Mouse (Mus musculus): ENCODE measurements around the gene Fmr1. TPM values are rescaled to one million over a fixed set of nuclear protein-coding genes. Genes with fewer than 3 reads are reported as not detected.
"Not testable (repeated sequence)": the region's sequence is repeated elsewhere in the genome, so short reads cannot be mapped to it uniquely, and the experiment has no call there.

The Fmr1 gene
- polyA plus RNA-seq (2016; fragmentation: Nextera tagmentation; extraction: Ambion mirVana), result 61.0 and 62.7 TPM in 2 replicates

DNA sequence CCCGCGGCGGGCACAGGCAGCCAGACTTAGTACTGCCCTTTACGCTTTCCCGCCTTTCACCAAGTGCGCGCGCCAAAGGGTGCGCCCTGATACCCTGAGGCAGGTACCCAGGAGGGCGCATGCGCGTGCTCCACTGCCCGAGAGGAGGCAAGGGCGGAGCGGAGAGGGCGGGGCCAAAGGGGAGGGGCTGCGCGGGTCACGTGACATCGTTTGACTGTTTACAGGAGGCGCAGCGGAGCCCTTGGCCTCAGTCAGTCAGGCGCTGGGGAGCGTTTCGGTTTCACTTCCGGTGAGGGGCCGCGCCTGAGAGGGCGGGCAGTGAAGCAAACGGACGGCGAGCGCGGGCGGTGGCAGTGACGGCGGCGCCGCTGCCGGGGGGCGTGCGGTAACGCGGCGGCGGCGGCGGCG is at the start of gene Fmr1:
Gene Fmr1, plus strand, starts transcription at position 209 of the 408 bp plus-strand sequence.
- DNase-seq (ENCODE audit: extremely low spot score, low spot score), result peak; percentile 91
- H3K9me3 ChIP-seq, result 0 out of 2 replicates have a peak, but pooled peaks cover 3% of the 10 kb centered on the region

DNA sequence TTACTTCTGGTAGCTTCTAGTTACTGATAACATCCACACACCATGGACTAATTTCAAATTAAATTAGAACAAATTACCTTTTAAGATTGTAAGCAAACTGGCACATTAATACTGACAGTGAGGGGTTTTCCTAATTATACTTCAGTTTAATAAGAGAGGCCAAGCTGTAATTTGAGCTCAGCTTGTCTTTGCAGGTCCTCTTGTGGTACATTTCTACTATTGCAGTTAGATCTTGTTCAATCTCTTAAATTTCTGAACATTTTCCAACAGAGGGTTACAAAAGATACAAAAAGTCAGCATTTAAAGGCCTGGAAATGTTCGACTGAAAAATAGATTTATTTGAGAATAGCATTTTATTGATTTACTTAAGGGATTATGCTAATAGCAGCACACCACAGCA is 36.7 kb upstream of the Fmr1 start:
- whole genome bisulfite sequencing, result 69% methylated on average over 1 of the region's 1 CpGs
- H3K27ac ChIP-seq, result no peak overlapping the region
- no peaks in the 10 kb centered on the region for H3K9me3 ChIP-seq
- H3K36me3 ChIP-seq (replicated peaks), result no peaks in the 10 kb centered on the region
- no peak for DNase-seq (ENCODE audit: extremely low spot score, low spot score)
- H3K27me3 ChIP-seq (ENCODE audit: poor library complexity, severe bottlenecking), result no peaks in the 10 kb centered on the region
- H3K4me1 ChIP-seq, result no peaks in the 10 kb centered on the region
- H3K4me3 ChIP-seq, result no peak overlapping the region

More for the DNA sequence above, at the start of gene Fmr1:
- Histone ChIP-seq H3K4me1 (no peaks in the 10 kb centered on the region), H3K36me3 (replicated peaks) (no peaks in the 10 kb centered on the region), H3K27me3 (ENCODE audit: poor library complexity, severe bottlenecking) (no peaks in the 10 kb centered on the region), H3K4me3 (peak within 1 kb of the TSS; percentile 70), H3K27ac (peak within 1 kb of the TSS; percentile 95)
- WGBS, result 12% methylated on average over 32 of the region's 49 CpGs

DNA sequence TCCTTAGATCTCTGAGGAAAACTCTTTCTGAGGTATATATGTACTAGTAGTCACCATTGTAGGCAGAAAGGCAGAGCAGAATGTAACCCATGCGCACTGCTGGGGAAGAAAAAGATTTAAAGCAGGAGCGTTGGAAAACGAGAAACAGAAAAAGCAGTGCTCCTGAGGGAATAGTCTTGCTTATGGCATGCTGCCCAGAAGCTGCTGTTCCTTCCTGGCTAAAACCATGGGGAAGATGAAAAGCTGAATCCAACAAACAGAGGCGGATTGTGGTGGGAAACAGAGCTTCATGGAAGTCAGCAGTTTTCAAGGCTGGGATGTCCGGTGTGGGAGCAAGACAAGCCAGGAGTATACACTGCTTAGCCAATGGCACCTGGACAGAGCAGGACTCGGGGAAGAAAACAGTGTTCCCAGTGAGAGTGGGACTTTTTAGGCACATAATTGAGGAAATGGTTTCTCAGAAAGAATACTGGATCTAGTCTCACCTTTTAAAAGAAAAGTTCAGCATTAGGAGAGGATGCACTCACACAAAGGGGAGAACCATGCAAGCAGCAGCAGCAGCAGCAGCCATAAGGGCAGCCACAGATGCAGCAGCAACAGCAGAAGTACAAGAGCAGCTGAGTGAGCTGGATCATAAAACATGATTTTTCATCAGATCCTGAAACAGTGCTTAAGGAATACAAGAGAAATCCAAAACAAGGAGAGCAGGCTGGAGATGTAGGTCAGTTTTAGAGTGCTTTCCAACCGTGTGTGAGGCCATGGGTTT is 33.0 kb upstream of the Fmr1 start:
- H3K4me1 ChIP-seq, result no peaks in the 10 kb centered on the region
- no peaks in the 10 kb centered on the region for H3K9me3 ChIP-seq
- WGBS, result 77% methylated on average over 7 of the region's 7 CpGs
- H3K27ac ChIP-seq, result no peak overlapping the region
- no peak overlapping the region for H3K4me3 ChIP-seq
- DNase-seq (ENCODE audit: extremely low spot score, low spot score), result no peak
- no peaks in the 10 kb centered on the region for H3K27me3 ChIP-seq (ENCODE audit: poor library complexity, severe bottlenecking)
- H3K36me3 ChIP-seq (replicated peaks), result no peaks in the 10 kb centered on the region

DNA sequence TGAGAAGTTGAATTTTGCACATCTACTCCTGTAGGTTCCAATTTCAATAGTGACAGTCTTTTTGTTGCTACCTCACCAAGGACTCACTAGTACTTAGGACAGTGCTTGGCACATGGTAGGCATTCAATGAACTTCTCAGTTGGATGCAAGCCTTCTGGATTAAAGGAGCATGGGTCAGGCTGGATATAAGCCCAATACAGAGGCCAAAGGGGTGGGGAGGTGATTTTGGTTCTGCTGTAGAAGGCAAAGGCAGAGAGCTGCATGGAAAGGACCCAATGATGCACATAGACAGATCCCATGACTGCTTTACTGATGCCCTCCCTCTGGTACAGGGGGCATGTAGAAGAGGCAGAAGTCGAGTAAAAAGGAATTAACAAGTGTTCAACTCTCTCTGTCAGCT is 833 bp upstream of the Fmr1 start:
- WGBS, result 46% methylated on average over 1 of the region's 1 CpGs
- DNase-seq (ENCODE audit: extremely low spot score, low spot score), result no peak
- Histone ChIP-seq H3K4me1 (no peaks in the 10 kb centered on the region), H3K27ac (0 out of 2 replicates have a peak overlapping the region, but pooled peaks have one; percentile 95), H3K9me3 (0 out of 2 replicates have a peak, but pooled peaks cover 3% of the 10 kb centered on the region), H3K36me3 (replicated peaks) (no peaks in the 10 kb centered on the region), H3K4me3 (peak overlapping the region; percentile 70; the same call in 1 of the 2 replicates), H3K27me3 (ENCODE audit: poor library complexity, severe bottlenecking) (no peaks in the 10 kb centered on the region)

DNA sequence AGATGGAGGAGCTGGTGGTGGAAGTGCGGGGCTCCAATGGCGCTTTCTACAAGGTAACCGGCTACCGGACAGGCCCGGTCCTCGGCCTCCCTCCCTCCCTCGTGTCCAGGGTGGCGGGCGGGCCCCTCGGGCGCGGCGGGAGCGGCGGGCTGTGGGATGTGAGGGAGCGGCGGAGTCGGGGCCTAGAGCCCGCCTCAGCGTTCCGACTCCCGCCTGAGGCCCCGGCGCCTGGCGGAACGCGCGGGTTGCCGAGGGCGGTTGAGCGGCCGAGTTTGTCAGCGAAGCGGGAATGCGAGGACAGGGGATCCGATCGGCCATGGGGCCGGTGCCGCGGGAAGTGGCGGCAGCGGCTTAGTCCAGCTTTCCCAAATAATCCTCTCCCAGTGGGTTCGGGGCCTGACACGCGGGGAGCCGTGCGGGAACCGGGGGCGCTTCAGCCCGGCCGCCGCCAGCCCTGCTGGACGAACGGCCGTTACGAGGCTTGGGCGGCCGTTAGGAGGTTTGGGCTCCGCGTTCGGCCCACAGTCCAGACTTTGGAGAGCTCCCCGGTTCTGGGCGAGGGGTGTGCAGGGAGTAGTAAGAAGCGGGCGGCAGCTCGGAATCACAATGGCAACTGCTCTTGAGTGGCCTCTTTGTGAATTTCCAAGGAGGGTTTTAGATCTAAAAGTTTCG is 610 bp downstream of the Fmr1 start:
- Histone ChIP-seq H3K4me1 (no peaks in the 10 kb centered on the region), H3K4me3 (peak overlapping the region; percentile 70), H3K27ac (peak overlapping the region; percentile 95), H3K27me3 (ENCODE audit: poor library complexity, severe bottlenecking) (no peaks in the 10 kb centered on the region), H3K9me3 (0 out of 2 replicates have a peak, but pooled peaks cover 3% of the 10 kb centered on the region), H3K36me3 (replicated peaks) (no peaks in the 10 kb centered on the region)
- peak; percentile 36 for DNase-seq (ENCODE audit: extremely low spot score, low spot score)
- 16% methylated on average over 59 of the region's 67 CpGs for WGBS

DNA sequence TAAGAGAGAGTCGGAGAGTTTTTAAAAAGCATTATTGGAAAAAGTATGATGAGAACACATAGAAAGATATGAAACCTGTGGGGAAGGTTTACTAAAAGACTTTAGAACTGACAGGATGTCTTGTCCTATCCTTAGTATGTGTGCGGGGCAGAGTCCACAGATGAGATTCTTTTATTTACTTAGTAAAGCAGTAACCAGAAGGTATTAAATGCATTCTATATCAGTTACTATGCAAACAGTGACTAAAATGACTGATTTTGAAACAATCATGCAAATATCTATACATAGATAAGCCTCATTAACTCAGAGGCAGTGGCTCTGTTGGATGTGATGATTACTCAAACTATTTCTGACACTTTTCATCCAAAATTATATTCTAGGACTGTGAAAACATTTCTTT is 6.4 kb downstream of the Fmr1 start:
- WGBS, result 76% methylated on average over 2 of the region's 2 CpGs
- 0 out of 2 replicates have a peak, but pooled peaks cover 3% of the 10 kb centered on the region for H3K4me1 ChIP-seq
- no peaks in the 10 kb centered on the region for H3K27me3 ChIP-seq (ENCODE audit: poor library complexity, severe bottlenecking)
- no peaks in the 10 kb centered on the region for H3K36me3 ChIP-seq (replicated peaks)
- H3K27ac ChIP-seq, result no peak overlapping the region
- no peaks in the 10 kb centered on the region for H3K9me3 ChIP-seq
- no peak overlapping the region for H3K4me3 ChIP-seq
- no peak for DNase-seq (ENCODE audit: extremely low spot score, low spot score)

DNA sequence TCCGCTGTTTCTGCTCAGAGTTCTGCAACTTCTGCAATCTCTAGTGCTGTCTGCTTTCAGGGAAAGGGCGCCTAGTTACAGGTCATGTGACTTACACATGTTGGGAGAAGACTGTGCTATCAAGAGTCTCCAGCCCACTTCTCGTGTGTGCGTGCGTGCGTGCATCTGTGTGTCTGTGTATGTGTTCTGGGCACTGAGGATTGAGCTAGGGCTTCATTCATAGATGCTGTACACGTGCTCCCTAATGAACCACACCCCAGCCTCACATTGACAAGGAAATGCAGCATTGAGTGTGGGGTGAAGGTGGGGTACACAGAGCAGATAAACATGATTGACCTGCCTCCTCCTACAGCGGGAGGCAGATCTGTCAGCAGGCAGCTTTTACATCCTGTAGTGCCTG is 13.6 kb downstream of the Fmr1 start:
- not testable (repeated sequence) for DNase-seq (ENCODE audit: extremely low spot score, low spot score)
- 89% methylated on average over 8 of the region's 8 CpGs for WGBS

DNA sequence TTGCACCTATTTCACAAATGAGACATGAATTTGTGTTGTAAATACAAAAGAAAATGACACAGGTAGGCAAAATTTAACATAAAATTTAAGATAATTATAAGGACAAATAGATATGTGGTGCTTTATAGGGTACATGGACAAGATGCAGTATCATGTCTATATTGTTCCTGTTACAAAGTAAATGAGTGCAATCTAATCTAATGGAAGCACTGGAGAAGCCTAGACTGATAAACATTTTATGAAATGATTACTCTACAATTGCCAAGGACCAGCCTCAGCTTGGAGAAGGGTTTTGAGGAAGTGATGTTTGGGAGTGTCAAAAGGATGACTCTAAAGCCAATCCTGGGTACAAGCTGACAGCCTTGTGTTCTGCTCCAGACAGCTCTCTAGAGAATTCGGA is 58.6 kb downstream of the Fmr1 start:
- H3K4me1 ChIP-seq, result no peaks in the 10 kb centered on the region
- H3K36me3 ChIP-seq (replicated peaks), result no peaks in the 10 kb centered on the region
- WGBS, result 82% methylated on average over 1 of the region's 1 CpGs
- no peaks in the 10 kb centered on the region for H3K27me3 ChIP-seq (ENCODE audit: poor library complexity, severe bottlenecking)
- no peak overlapping the region for H3K27ac ChIP-seq
- no peak overlapping the region for H3K4me3 ChIP-seq
- no peak for DNase-seq (ENCODE audit: extremely low spot score, low spot score)
- H3K9me3 ChIP-seq, result no peaks in the 10 kb centered on the region

More for the DNA sequence above, 13.6 kb downstream of the Fmr1 start:
- not testable (repeated sequence) for H3K27ac ChIP-seq; H3K9me3 ChIP-seq; H3K4me3 ChIP-seq; H3K4me1 ChIP-seq; H3K27me3 ChIP-seq (ENCODE audit: poor library complexity, severe bottlenecking)
- peaks cover 20% of the 10 kb centered on the region for H3K36me3 ChIP-seq (replicated peaks)

DNA sequence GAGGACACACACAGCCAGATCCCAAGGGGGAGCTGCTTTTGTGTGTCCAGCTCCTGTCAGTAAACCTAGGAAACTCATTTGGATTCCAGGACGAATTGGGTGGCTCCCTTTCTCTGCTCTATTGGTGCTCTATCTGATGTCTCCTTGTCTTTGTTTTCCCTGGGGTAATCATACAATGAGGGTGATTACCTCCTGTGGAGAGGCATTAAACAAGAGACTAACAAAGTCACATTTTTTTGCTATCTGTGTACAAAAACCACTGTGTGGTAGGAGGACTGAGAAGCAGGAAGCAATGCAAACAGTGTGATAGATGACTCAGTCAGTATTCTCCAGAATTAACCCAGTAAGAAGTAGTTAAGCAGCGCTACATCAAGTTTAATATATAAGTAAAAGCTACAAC is 61.7 kb downstream of the Fmr1 start:
- no peak overlapping the region for H3K4me3 ChIP-seq
- no peaks in the 10 kb centered on the region for H3K36me3 ChIP-seq (replicated peaks)
- no peak for DNase-seq (ENCODE audit: extremely low spot score, low spot score)
- H3K4me1 ChIP-seq, result no peaks in the 10 kb centered on the region
- H3K27me3 ChIP-seq (ENCODE audit: poor library complexity, severe bottlenecking), result no peaks in the 10 kb centered on the region
- WGBS, result 47% methylated on average over 2 of the region's 2 CpGs
- H3K27ac ChIP-seq, result no peak overlapping the region
- no peaks in the 10 kb centered on the region for H3K9me3 ChIP-seq

DNA sequence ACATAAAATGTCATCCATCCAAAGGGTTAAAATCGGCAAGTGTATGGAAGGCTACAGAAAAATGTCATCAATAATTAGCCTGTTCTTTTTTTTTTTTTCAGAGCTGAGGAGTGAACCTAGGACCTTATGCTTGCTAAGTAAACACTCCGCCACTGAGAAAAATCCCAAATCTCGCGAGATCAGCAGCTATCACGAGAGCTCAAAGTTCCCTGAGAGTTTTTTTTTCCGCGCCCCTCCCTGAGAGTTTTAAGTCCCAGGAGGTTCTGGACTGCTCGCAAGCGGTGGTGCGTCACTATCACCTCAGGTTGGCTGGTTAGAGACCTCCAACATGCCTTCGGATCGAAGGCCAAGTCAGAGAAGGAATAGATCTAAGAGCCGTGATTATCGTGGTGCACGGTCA is 83.3 kb downstream of the Fmr1 start, which contains the start of gene Fmr1nb:
Gene Fmr1nb, plus strand, starts transcription at position 234 of the 400 bp plus-strand sequence.
- no peaks in the 10 kb centered on the region for H3K27me3 ChIP-seq (ENCODE audit: poor library complexity, severe bottlenecking)
- no peak within 1 kb of the TSS for H3K4me3 ChIP-seq
- no peaks in the 10 kb centered on the region; the same call in 1 of the 2 replicates for H3K9me3 ChIP-seq
- H3K4me1 ChIP-seq, result no peaks in the 10 kb centered on the region
- 88% methylated on average over 15 of the region's 15 CpGs for WGBS
- no peak within 1 kb of the TSS for H3K27ac ChIP-seq
- DNase-seq (ENCODE audit: extremely low spot score, low spot score), result no peak
- H3K36me3 ChIP-seq (replicated peaks), result no peaks in the 10 kb centered on the region

Other genes with a start within 250 kb of the Fmr1 start
- gene Fmr1nb, start 83.3 kb downstream of the Fmr1 start, polyA plus RNA-seq (2016; fragmentation: Nextera tagmentation; extraction: Ambion mirVana), result 0.22 and 0.43 TPM in 2 replicates
- gene Gm14698, start 142.6 kb downstream of the Fmr1 start, polyA plus RNA-seq (2016; fragmentation: Nextera tagmentation; extraction: Ambion mirVana), result 1.3 and 1.9 TPM in 2 replicates
- gene Gm6812, start 214.5 kb downstream of the Fmr1 start, polyA plus RNA-seq (2016; fragmentation: Nextera tagmentation; extraction: Ambion mirVana), result not detected in 2 replicates